Mouse (Mus musculus) T-cell, adult 2 months (primary cell): ENCODE measurements around the gene Rpl37.
"Not testable (repeated sequence)": the region's sequence is repeated elsewhere in the genome, so short reads cannot be mapped to it uniquely, and the experiment has no call there.

Experiments
- DNase-seq: peaks from one replicate; pipeline ENCODE4 v3.0.0; 2022; ENCODE audit warnings: low spot score

Rpl37 gene

GRCm38 (mm10) chr15:5126456-5126855, 10.0 kb downstream of the Rpl37 start:
- DNase-seq: no peak

GRCm38 (mm10) chr15:5127487-5127886, 11.0 kb downstream of the Rpl37 start:
- no peak for DNase-seq

GRCm38 (mm10) chr15:5128176-5128940, 11.9 kb downstream of the Rpl37 start:
- no peak for DNase-seq

- DNase-seq: no peak
These were observed 12.8 kb downstream of the Rpl37 start for GRCm38 (mm10) chr15:5129111-5129805.

GRCm38 (mm10) chr15:5130887-5131668, 14.6 kb downstream of the Rpl37 start:
- DNase-seq: not testable (repeated sequence)

- no peak for DNase-seq
These were observed 16.9 kb downstream of the Rpl37 start for GRCm38 (mm10) chr15:5133301-5133700.

- no peak for DNase-seq
These were observed 17.7 kb downstream of the Rpl37 start for GRCm38 (mm10) chr15:5134179-5134578.

DNA sequence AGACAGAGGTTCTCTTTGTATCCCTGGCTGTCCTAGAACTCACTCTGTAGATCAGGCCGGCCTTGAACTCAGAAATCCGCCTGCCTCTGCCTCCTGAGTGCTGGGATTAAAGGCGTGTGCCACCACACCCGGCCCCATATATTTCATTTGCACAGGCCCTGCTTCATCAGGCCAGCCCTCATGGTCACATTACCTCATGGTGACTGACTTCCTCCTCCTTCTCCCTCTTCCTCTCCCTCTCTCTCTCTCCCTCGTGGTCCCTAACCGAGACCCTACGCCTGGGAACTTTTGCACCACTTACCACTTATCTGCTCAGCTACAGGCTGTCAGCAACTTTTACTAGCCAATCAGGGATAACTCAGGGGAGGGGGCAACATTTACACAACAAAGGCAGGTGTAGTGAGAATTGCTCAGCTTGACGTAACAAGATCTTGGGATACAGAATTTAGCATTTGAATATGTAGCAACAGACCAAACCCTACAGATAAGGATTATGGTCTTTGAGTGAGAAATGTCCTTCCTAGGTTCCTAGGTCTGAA, 18.6 kb downstream of the Rpl37 start:
- DNase-seq: no peak

DNA sequence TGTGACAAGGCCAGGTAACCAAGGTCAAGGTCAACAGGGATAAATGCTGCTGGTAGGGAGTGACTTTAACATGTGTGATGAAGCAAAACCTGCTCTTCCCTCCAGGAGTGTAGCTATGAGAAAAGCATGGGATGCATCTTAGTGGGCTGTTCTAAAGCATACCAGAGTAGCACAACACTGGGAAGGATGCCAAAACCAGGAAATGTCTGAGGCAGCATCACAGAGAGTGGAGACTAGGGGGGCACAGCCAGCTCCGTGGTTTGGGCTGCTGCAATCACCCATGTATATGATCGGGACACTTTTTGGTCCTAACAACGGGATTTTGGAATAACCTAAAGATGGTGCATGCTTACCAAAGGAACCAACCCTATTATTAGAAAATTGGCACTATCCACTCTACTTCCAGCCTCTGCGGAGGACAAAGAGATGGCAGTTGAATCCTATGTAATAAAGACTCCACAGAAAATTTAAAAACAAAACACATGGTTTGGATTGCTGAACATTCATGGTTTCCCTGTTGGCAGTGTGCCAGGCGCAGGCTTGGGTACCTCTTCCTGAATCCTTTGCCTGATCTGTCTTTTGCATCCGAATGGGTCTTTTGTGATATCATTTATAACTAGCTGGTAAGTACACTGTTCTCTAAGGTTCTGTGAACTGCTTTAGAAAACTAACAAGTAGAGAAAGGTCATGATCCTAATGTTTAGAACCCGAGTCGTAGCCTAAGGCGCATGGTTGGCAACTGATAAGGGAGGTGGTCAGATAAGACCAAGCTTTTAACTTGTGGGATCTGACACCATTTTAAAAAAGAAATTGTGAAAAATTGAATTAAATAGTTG, 21.8 kb downstream of the Rpl37 start:
- DNase-seq: no peak

- no peak for DNase-seq
These were observed 22.9 kb downstream of the Rpl37 start for GRCm38 (mm10) chr15:5139366-5139765.

DNA sequence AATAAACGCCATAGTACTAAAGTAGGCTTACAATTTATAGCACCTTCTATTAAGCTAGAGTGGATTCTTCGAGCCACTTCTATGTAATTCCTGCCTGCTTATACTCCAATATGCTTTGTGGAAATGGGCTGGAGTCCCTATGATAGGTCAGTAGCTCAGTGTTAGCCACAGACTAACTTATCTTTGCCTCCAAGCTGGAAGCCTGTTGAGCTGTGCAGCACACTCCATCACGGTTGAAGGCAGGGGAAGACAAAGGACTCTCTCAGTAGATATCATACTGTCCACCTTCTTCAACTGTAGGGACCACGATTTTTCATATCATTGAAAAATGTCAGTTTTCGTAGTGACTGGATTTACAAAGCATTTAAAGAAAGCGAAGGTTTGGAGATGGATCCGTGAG, 23.4 kb downstream of the Rpl37 start:
- no peak for DNase-seq

DNA sequence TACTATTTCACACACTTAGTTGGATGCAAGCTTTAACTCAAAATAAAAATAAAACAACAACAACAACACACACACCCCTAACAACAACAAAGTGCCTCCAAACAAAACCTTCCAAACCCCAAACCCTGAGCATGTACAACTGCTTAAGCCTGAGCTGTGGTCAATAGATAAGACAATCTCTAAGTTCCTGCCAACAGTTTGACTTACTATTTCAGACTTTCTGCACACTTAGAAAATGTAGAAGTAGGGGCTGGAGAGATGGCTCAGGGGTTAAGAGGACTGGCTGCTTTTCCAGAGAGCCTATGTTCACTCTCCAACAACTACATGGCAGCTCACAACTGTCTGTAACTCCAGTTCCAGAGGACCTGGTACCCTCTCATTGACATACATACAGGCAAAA, 23.9 kb downstream of the Rpl37 start:
- no peak for DNase-seq

DNA sequence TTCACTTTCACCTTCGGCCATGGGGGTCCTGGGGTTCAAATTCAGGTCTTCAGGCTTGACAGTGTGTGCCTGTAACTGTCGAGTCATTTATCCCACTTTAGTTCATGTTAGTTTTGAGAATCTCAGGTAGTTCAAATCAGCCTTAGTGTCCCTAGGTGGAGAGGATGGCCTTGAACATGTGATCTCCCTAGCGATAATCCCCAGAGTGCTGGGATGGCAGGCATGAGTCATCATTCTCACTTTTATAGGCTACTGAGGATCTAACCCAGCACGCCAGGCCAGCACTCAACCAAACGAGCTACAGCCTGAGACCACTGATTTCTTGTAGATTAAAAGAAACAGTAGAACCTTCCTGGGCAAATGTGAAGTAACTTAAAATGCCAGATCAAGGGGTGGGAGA, 25.6 kb downstream of the Rpl37 start:
- DNase-seq: no peak

GRCm38 (mm10) chr15:5142714-5143113, 26.3 kb downstream of the Rpl37 start:
- DNase-seq: no peak

GRCm38 (mm10) chr15:5143361-5144020, 27.0 kb downstream of the Rpl37 start, which contains the start of gene Prkaa1:
TSS of gene Prkaa1 (plus strand) at chr15:5143861.
- DNase-seq: peak; percentile 69

DNA sequence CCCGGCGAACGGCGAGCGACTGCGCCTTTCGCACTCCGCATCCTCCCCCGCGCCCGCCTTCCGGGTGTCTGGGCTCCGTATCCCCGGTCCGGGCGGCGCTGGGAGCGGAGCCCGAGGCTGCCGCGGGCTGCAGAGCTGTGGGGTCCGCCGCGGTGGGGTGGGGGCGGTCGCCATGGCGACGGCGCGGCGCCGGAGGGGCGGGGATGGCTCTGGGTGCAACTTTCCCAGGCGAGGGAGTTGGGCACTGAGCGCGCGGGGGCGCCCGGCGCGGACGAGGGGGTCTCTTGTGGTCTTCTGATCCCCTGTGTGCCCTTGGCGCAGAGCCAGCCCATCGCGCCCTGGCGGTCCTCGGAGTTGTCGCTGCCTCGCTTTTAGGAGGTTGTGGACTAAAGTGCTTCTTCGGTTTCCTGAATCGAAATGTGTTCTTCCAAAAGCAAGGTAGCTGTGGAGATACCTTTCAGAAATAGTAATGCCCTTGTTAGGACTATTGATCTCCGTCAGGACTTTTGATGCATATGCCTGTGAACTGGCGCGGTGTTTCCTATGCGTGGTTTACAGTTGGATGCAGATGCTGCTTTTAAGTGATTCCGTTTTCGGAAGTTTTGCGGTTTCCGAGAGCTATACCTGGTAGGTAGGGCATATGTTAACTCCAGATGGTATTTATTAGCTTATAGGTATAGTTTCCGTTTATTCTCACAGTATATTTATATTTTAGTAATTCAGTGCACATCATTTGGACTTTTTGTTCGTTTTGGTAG, 27.8 kb downstream of the Rpl37 start:
- DNase-seq: peak; percentile 67

DNA sequence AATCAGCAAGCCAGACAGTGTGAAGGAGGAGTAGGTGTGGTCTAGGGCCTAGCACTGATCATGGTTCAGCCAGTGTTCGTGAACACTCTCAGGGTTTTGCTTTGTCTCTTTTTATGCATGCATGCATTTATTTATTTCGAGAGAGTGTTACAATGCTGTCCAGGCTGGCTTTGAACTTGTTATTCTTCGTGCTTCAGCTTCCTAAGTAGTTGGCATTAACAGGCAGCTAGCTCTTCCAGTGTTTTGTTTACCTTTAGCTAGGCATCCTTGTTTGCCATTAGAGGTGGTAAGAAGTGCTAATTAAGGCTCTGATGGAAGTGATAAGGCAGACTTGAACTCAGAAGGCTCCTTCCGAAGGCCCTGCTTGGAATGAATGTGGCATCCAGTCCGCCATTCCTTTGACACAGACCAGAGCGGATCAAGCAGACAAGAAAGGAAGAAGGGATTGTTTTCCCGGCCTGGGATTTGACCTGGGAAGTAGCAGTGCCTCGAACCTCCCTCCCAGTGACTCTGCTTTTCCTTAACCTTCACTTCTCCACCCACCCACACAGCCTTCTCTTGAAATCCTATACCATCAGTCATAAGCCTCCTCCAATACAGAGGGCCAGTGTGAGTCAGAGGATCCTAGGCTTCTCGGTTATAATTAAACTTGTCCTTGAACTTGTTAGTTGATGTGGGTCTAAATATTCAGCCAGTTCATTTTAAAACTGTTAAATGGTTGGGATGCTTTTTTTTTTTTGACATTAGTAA, 28.9 kb downstream of the Rpl37 start:
- no peak for DNase-seq

GRCm38 (mm10) chr15:5149187-5149586, 32.7 kb downstream of the Rpl37 start:
- DNase-seq: no peak

GRCm38 (mm10) chr15:5152171-5152570, 35.7 kb downstream of the Rpl37 start:
- no peak for DNase-seq

DNA sequence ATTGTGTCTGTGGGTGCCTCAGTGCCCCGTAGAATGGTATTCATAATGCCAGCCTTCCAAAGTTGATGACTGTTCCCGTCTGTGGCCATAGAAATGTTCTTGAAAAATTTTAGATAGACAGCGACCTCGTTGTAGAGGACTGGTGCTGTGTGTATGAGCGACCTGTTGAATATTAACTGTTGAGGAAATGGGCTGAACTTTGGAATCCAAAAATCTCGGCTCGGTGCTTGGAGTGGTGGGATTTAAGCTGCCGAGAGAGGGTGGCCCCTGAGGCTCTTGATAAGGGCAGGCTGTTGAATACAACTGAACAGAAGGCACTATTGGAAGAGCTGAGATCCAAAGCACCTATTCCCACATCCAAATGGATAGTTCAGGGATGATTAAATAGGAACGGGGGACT, 38.2 kb downstream of the Rpl37 start:
- DNase-seq: no peak
